Mouse (Mus musculus) neural tube, embryonic 14.5 days (tissue): Measurements from ENCODE around the gene Cytip. TPM values are rescaled to one million over a fixed set of nuclear protein-coding genes. Genes with fewer than 3 reads are reported as not detected.

Experiments
- ATAC-seq: fragments of 200-750 bp; cut with Nextera tagmentation; 2 replicates; pipeline ENCODE4 v1.8.0; 2017; ENCODE audit warnings: low read depth, mild to moderate bottlenecking, moderate TSS enrichment, moderate library complexity
- H3K27ac ChIP-seq: fragments of 300-500 bp; sonication (generic); 2 replicates; pipeline ENCODE4 v1.5.1; 2014; ENCODE audit warnings: low read depth, mild to moderate bottlenecking, control low read depth, low read length, moderate library complexity, mixed read lengths
- H3K27me3 ChIP-seq: fragments of 300-500 bp; sonication (generic); 2 replicates; pipeline ENCODE4 v1.6.1; 2014; ENCODE audit warnings: low read length; ENCODE audit not compliant: control insufficient read depth, insufficient read depth
- H3K36me3 ChIP-seq: fragments of 300-500 bp; sonication (generic); 2 replicates; pipeline ENCODE4 v1.6.1; 2014; ENCODE audit warnings: low read length, mixed read lengths; ENCODE audit not compliant: control insufficient read depth, insufficient read depth
- H3K4me1 ChIP-seq: fragments of 300-500 bp; sonication (generic); 2 replicates; pipeline ENCODE4 v1.6.1; 2014; ENCODE audit warnings: low read length; ENCODE audit not compliant: control insufficient read depth, insufficient read depth
- H3K4me2 ChIP-seq: fragments of 300-500 bp; sonication (generic); 2 replicates; pipeline ENCODE4 v1.6.1; 2014; ENCODE audit warnings: mild to moderate bottlenecking, low read depth, low read length, control low read depth
- H3K4me3 ChIP-seq: fragments of 300-500 bp; sonication (generic); 2 replicates; pipeline ENCODE4 v1.5.1; 2014; ENCODE audit warnings: low read depth, low read length, control low read depth, mixed read lengths
- H3K9ac ChIP-seq: fragments of 300-500 bp; sonication (generic); replicated peaks from 2 replicates; pipeline ENCODE4 v1.6.1; 2014; ENCODE audit warnings: low read depth, mild to moderate bottlenecking, control low read depth, low read length, mixed read lengths
- H3K9me3 ChIP-seq: fragments of 300-500 bp; sonication (generic); 2 replicates; pipeline ENCODE4 v1.6.1; 2016; ENCODE audit warnings: low read length; ENCODE audit not compliant: control insufficient read depth
- WGBS: fragments of 180-500 bp; shearing (Covaris S2); extraction: QIAGEN DNeasy Blood & Tissue Kit; methylation state at CpG from one replicate; pipeline ENCODE4 v1.1.7; 2014; 5-methylcytosine and 5-hydroxymethylcytosine counted together
- polyA plus RNA-seq: library from polyadenylated mRNA; unstranded; fragments of >200 nt; fragmentation: Nextera tagmentation; extraction: Ambion mirVana; gene quantifications from 2 replicates; pipeline ENCODE4 v1.2.1, GENCODE M21; 2014

Gene Cytip
- polyA plus RNA-seq: 0.33 TPM in 1 of 2 replicates, not detected in the other

DNA sequence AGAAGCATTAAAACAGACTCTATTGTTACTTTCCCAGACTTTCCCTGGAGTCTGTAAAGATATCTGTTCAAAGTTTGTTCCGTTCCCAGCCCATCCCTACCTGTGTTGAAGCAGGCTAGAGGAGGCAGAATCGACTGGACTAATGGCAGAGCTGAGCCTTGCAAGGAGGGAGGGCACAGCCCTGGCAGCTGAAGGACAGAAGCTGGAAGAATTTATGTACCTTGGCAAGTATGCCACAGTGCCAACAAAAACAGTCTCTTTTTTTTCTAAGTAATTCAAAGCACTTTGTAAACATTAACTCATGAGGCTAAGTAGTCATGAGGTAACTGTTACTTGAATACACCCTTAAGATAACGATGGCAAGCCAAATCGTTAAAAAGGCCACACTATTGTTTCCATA lies at the start of gene Cytip:
TSS of gene Cytip (minus strand) at position 187 of the 400 bp plus-strand sequence.
- no peaks in the 10 kb centered on the region for H3K27me3 ChIP-seq
- no peaks in the 10 kb centered on the region for H3K4me1 ChIP-seq
- WGBS: 73% methylated on average over 4 of the region's 4 CpGs
- H3K27ac ChIP-seq: no peak within 1 kb of the TSS
- H3K36me3 ChIP-seq: no peaks in the 10 kb centered on the region
- no peak within 1 kb of the TSS for H3K9ac ChIP-seq
- H3K9me3 ChIP-seq: no peaks in the 10 kb centered on the region
- ATAC-seq: no peak
- H3K4me2 ChIP-seq: no peak within 1 kb of the TSS
- no peak within 1 kb of the TSS for H3K4me3 ChIP-seq

GRCm38 (mm10) chr2:58240639-58241038 lies 45.3 kb upstream of the Cytip start:
- Histone ChIP-seq H3K9me3 (no peaks in the 10 kb centered on the region), H3K4me3 (no peak overlapping the region), H3K27ac (no peak overlapping the region), H3K27me3 (no peaks in the 10 kb centered on the region), H3K36me3 (no peaks in the 10 kb centered on the region), H3K4me1 (no peaks in the 10 kb centered on the region), H3K4me2 (no peak overlapping the region), H3K9ac (no peak overlapping the region)
- no peak for ATAC-seq
- WGBS: 80% methylated on average over 4 of the region's 4 CpGs

DNA sequence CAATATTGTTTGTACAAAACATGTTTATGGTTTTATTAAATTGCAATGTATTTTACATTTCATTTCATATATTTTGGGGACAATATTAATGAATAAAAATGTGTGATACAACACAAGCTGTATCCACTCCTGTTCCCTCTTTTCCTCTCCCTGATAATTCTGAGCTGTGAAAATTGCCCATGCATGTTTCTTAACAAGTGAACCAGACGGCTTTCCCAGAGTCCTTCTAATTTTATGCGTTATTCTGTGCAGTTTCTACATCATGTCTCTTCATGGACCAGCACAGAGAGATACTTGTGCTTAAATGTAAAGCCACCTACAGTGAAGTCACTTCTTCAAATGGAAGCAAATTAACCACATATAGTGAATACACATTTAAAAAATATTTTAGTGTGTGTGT lies 42.2 kb upstream of the Cytip start:
- no peaks in the 10 kb centered on the region for H3K4me1 ChIP-seq
- ATAC-seq: no peak
- no peak overlapping the region for H3K9ac ChIP-seq
- H3K4me2 ChIP-seq: no peak overlapping the region
- H3K9me3 ChIP-seq: no peaks in the 10 kb centered on the region
- H3K27ac ChIP-seq: no peak overlapping the region
- no peak overlapping the region for H3K4me3 ChIP-seq
- H3K27me3 ChIP-seq: no peaks in the 10 kb centered on the region
- WGBS: 75% methylated on average over 2 of the region's 2 CpGs
- H3K36me3 ChIP-seq: no peaks in the 10 kb centered on the region

DNA sequence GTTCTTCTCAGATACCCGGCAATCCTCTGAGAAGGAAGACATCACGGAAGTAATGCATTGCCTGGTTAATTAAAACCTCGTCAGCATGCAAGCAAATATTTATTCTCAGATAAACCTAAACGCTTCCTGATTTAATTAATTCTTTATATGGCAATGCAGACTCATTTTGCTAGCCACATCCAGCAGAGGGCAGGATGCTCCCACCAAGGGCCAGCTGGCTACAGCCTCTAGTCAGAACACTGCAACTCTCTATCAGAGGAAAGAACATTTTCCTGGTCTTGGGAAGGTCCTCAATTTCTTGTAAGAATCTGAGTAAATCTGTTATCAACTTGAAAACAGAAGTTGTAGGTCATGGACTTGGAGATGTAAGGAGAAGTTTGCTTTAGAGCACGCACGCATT lies 4.1 kb upstream of the Cytip start:
- H3K4me2 ChIP-seq: no peak overlapping the region
- whole genome bisulfite sequencing: 65% methylated on average over 6 of the region's 6 CpGs
- no peak overlapping the region for H3K27ac ChIP-seq
- no peak overlapping the region for H3K4me3 ChIP-seq
- no peaks in the 10 kb centered on the region for H3K9me3 ChIP-seq
- H3K27me3 ChIP-seq: no peaks in the 10 kb centered on the region
- ATAC-seq: peak; percentile 84
- no peaks in the 10 kb centered on the region for H3K4me1 ChIP-seq
- H3K9ac ChIP-seq: no peak overlapping the region
- no peaks in the 10 kb centered on the region for H3K36me3 ChIP-seq

DNA sequence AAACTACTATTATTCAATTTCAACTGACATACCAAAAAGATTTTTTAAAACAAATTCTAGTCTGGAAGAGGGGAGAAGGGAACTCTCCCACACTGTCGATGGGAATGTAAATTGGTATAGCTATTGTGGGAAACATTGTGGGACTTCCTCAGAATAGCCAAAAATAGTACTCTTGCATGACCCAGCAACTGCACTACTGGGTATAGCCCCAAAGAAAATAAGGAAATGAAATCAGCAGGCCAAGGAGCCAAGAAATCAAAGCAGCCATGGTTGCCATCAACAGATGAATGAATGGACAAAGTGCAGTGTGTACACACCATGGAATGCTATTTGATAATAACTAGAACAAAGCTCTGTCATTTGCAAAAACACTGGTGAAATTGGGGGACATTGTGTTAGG lies 1.5 kb upstream of the Cytip start:
- WGBS: 91% methylated on average over 1 of the region's 1 CpGs
- H3K27ac ChIP-seq: no peak overlapping the region

DNA sequence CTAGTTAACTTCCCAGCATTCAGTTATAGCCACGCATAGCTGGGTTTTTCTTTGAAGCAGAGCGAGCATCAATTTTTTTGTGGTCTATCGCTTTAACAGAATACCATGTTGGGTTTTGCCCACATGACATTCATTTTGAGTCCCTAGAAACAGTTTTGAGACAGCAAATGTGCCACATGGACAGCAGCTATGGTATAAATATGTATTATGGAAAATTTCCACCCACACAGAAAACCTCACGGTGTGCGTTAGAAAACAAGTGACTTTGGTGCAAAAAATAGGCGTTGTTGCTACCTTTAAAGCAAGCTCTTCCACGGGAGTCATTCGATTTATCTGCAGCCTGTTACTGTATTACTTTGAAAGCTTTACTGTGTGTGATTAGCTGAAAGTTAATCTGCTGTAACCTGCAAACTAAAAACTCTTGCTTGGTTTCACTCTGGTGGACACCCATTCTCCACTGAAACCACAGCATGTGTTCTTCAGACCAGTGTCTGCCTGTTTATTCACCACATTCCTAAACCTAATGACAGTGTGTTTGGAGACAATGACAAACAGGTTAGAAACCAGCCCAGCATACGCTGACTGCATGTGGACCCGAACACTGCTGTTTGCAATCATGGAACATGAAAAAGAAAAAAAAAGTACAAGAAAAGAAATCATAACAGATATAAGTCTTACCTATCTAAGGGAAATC lies 763 bp downstream of the Cytip start:
- Histone ChIP-seq H3K4me3 (no peak overlapping the region), H3K4me2 (no peak overlapping the region), H3K9me3 (no peaks in the 10 kb centered on the region), H3K36me3 (no peaks in the 10 kb centered on the region), H3K4me1 (no peaks in the 10 kb centered on the region), H3K27me3 (no peaks in the 10 kb centered on the region), H3K27ac (no peak overlapping the region), H3K9ac (no peak overlapping the region)
- no peak for ATAC-seq
- WGBS: 86% methylated on average over 10 of the region's 10 CpGs

More for the DNA sequence above, 1.5 kb upstream of the Cytip start:
- ATAC-seq: no peak
- Histone ChIP-seq H3K4me2 (no peak overlapping the region), H3K9me3 (no peaks in the 10 kb centered on the region), H3K4me3 (no peak overlapping the region), H3K36me3 (no peaks in the 10 kb centered on the region), H3K27me3 (no peaks in the 10 kb centered on the region), H3K4me1 (no peaks in the 10 kb centered on the region), H3K9ac (no peak overlapping the region)

- 93% methylated on average over 5 of the region's 5 CpGs for WGBS
- no peaks in the 10 kb centered on the region for H3K9me3 ChIP-seq
- H3K4me1 ChIP-seq: no peaks in the 10 kb centered on the region
- H3K27ac ChIP-seq: no peak overlapping the region
- H3K4me3 ChIP-seq: no peak overlapping the region
- no peak for ATAC-seq
- no peak overlapping the region for H3K4me2 ChIP-seq
- no peaks in the 10 kb centered on the region for H3K36me3 ChIP-seq
- H3K27me3 ChIP-seq: no peaks in the 10 kb centered on the region
- no peak overlapping the region for H3K9ac ChIP-seq
These were observed 3.2 kb downstream of the Cytip start for GRCm38 (mm10) chr2:58192160-58192559.

- H3K4me2 ChIP-seq: no peak overlapping the region
- no peaks in the 10 kb centered on the region for H3K36me3 ChIP-seq
These were observed 5.8 kb downstream of the Cytip start for GRCm38 (mm10) chr2:58189501-58189900.

GRCm38 (mm10) chr2:58188903-58189302 lies 6.4 kb downstream of the Cytip start:
- Histone ChIP-seq H3K36me3 (no peaks in the 10 kb centered on the region), H3K4me2 (no peak overlapping the region), H3K4me3 (no peak overlapping the region), H3K9ac (no peak overlapping the region), H3K27me3 (no peaks in the 10 kb centered on the region), H3K4me1 (no peaks in the 10 kb centered on the region), H3K9me3 (no peaks in the 10 kb centered on the region), H3K27ac (no peak overlapping the region)
- ATAC-seq: no peak
- WGBS: 32% methylated on average over 1 of the region's 1 CpGs

More at GRCm38 (mm10) chr2:58189501-58189900, 5.8 kb downstream of the Cytip start:
- 79% methylated on average over 4 of the region's 4 CpGs for WGBS
- Histone ChIP-seq H3K9me3 (no peaks in the 10 kb centered on the region), H3K27me3 (no peaks in the 10 kb centered on the region), H3K4me3 (no peak overlapping the region), H3K27ac (no peak overlapping the region), H3K4me1 (no peaks in the 10 kb centered on the region), H3K9ac (no peak overlapping the region)
- no peak for ATAC-seq
